Mouse (Mus musculus) cerebellum, adult 2 months (tissue): ENCODE measurements at regions not wholly inside any gene's neighbourhood (a gene's known extent, or its start where the extent isn't known, plus 50 kb on each side); places are given as distances from the start of the nearest gene placed in this dataset.

ENCODE experiments used
- CTCF ChIP-seq: fragments of 200-500 bp; IDR thresholded peaks from 2 replicates; pipeline ENCODE4 v1.5.1; 2011; ENCODE audit warnings: low read depth, mild to moderate bottlenecking, control low read depth, low read length, moderate library complexity, borderline replicate concordance; ENCODE audit not compliant: insufficient read depth
- POLR2A ChIP-seq: fragments of 200-500 bp; IDR thresholded peaks from 2 replicates; pipeline ENCODE4 v1.6.1; 2011; ENCODE audit warnings: low read length, control low read depth, borderline replicate concordance; ENCODE audit not compliant: insufficient read depth

DNA sequence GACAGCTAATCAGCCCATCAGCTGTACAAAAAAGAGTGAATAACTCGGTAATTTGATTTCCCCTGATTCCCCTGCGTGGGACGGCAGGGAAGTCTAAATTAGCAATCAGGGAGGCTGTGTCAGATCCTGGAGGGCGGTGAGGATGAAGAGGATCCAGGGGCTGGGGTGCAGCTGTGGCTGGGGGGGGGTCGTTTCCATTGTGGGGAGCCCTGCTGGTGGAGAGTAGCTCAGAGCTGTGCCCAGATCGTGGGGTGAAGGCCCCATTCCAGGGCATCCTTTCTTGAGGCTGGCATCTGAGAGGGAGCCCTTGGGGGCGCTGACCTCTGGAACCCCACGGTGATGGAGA lies 155.3 kb upstream of the Zc3h12a start:
- TF ChIP-seq CTCF = no peak
- TF ChIP-seq POLR2A = no peak
